Comparison of ENCODE assay signal across 17 mouse cellular contexts in the genomic region with DNA sequence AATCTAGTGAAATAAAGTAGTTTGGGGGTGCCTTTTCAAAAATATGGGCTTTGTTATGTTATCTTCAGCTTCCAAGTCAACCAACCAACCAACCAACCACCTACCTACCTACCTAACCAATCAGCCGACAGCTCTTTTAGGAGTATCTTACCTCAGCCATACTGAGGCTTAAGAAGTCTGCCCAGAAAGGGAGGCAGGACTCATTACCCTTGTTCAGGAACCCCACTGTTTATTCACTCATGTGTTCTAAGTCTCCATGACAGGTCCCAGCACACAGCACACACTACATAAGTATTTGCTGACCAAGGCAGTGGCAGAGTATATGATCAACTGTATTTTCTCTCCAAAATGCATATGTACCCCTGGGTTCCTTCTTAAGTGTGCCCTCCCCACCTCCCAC.
"Had no signal": no experiment of that assay in that cellular context is flagged by ENCODE, and none has a peak within 500 bp of the region (broad histone marks: within the 10 kb centered on the region; RNA-seq: fewer than 3 reads in every experiment).

No protein-coding gene starts in this region.

- H3K4me2 ChIP-seq: liver, embryonic 13.5 days; midbrain, embryonic 13.5 days; neural tube, embryonic 12.5 days; neural tube, embryonic 15.5 days had no signal

- H3K9me3 ChIP-seq: liver, embryonic 13.5 days; midbrain, embryonic 13.5 days; neural tube, embryonic 12.5 days; neural tube, embryonic 15.5 days had no signal

- ATAC-seq: midbrain, embryonic 13.5 days had no signal

- H3K27me3 ChIP-seq: liver, embryonic 13.5 days; midbrain, embryonic 13.5 days; neural tube, embryonic 12.5 days; neural tube, embryonic 15.5 days had no signal

- H3K9ac ChIP-seq: liver, embryonic 13.5 days; midbrain, embryonic 13.5 days; neural tube, embryonic 12.5 days; neural tube, embryonic 15.5 days had no signal

- DNase-seq: kidney, adult 18-20 months; kidney, adult 9 months; kidney, postnatal 14 days; kidney, postnatal 4 days; liver, embryonic 13.5 days; lung, adult 2 months; lung, postnatal 14 days; lung, postnatal 4 days; right cerebral cortex, postnatal 14 days; right cerebral cortex, postnatal 4 days; thymus, adult 2 months; thymus, postnatal 14 days; thymus, postnatal 4 days had no signal

- H3K4me3 ChIP-seq: liver, embryonic 13.5 days; midbrain, embryonic 13.5 days; neural tube, embryonic 12.5 days; neural tube, embryonic 15.5 days had no signal

- H3K4me1 ChIP-seq: liver, embryonic 13.5 days; midbrain, embryonic 13.5 days; neural tube, embryonic 12.5 days; neural tube, embryonic 15.5 days had no signal

- H3K36me3 ChIP-seq: liver, embryonic 13.5 days; midbrain, embryonic 13.5 days; neural tube, embryonic 12.5 days; neural tube, embryonic 15.5 days had no signal

- H3K27ac ChIP-seq: liver, embryonic 13.5 days; midbrain, embryonic 13.5 days; neural tube, embryonic 12.5 days; neural tube, embryonic 15.5 days; stomach, postnatal 0 days had no signal
